Mouse (Mus musculus) kidney, adult 2 months (tissue): ENCODE measurements around the gene Zfp128.

ENCODE experiments used
- CTCF ChIP-seq: fragments of 200-500 bp; conservative IDR thresholded peaks from 2 replicates; pipeline ENCODE4 v1.5.1; 2011; ENCODE audit warnings: low read depth, mild to moderate bottlenecking, control low read depth, low read length, moderate library complexity, mixed read lengths; ENCODE audit not compliant: insufficient read depth, insufficient read length
- POLR2A ChIP-seq: fragments of 200-500 bp; IDR thresholded peaks from one replicate; pipeline ENCODE4 v1.6.1; 2011; ENCODE audit warnings: low read depth, low read length, control low read depth

- no peak for TF ChIP-seq CTCF
- no peak for TF ChIP-seq POLR2A
These were observed 45.3 kb downstream of the Zfp128 start for GRCm38 (mm10) chr7:12926316-12926715.
